Mouse (Mus musculus): ENCODE data around the gene Rictor. TPM values are rescaled to one million over a fixed set of nuclear protein-coding genes. Genes with fewer than 3 reads are reported as not detected.

The Rictor gene
- 26.4 TPM for polyA plus RNA-seq (2014; fragmentation: Illumina TruSeq; extraction: RNeasy Lipid Tissue Mini Kit (QIAGEN cat#74804); ENCODE audit: low read depth, low replicate concordance)

DNA sequence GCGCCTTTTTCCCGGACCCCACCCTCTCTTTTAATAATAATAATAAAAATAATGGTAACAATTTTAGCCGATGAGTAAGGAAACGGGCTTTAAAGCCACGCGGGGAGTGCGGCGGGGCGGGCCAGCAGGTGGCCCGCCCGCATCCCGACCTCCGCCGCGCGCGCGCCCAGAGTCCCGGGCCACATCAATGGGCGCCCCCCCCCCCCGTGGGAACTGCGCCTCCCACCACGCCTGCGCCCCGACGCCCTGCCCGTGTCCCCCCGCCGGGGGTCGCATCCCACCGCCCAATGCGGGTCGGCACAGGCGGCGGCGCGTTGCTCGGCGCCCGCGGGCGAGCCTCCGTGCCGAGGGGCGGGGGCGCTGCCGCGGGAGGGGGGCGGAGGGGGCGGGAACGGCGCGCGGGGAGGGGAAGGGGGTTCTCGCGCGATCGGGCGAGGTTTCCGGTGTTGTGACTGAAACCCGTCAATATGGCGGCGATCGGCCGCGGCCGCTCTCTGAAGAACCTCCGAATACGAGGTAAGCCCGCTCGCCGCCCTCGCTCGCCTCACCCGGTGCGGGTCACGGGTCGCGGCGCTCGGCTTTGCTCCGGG lies at the start of gene Rictor:
TSS of gene Rictor (plus strand) at position 444 of the 590 bp plus-strand sequence.

Other genes starting within 250 kb of the Rictor start
- gene Fyb, start 185.5 kb upstream of the Rictor start, polyA plus RNA-seq (2014; fragmentation: Illumina TruSeq; extraction: RNeasy Lipid Tissue Mini Kit (QIAGEN cat#74804); ENCODE audit: low read depth, low replicate concordance): 11.1 TPM
- gene Osmr, start 166.6 kb downstream of the Rictor start, polyA plus RNA-seq (2014; fragmentation: Illumina TruSeq; extraction: RNeasy Lipid Tissue Mini Kit (QIAGEN cat#74804); ENCODE audit: low read depth, low replicate concordance): 16.2 TPM